In genomic region chr19:36178828-36179251, GRCm38 (mm10) we compare ENCODE assay signal across 15 mouse cellular contexts. TPM values are rescaled to one million over a fixed set of nuclear protein-coding genes. Genes with fewer than 3 reads are reported as not detected.
DNase-seq lines count a peak whose midpoint lies in the region; ATAC-seq and TF ChIP-seq lines count a peak whose summit lies in the region.
"Had no signal": no experiment of that assay in that cellular context is flagged by ENCODE, and none has a peak within 500 bp of the region (broad histone marks: within the 10 kb centered on the region; RNA-seq: fewer than 3 reads in every experiment).

No protein-coding gene starts in this region.

- 57% methylated on average over 6 of the region's 6 CpGs for WGBS in intestine, postnatal 0 days
- 50% methylated on average over 6 of the region's 6 CpGs for WGBS in intestine, embryonic 16.5 days
- 14% methylated on average over 6 of the region's 6 CpGs for WGBS in limb, embryonic 10.5 days
- 54% methylated on average over 6 of the region's 6 CpGs for WGBS in forebrain, embryonic 14.5 days

- H3K36me3 ChIP-seq in intestine, postnatal 0 days (ENCODE audit: control insufficient read depth, insufficient read depth): no peaks in the 10 kb centered on the region
- no peaks in the 10 kb centered on the region for H3K36me3 ChIP-seq in intestine, embryonic 16.5 days (ENCODE audit: control insufficient read depth, insufficient read depth, low read length)
- H3K36me3 ChIP-seq in limb, embryonic 10.5 days: no peaks in the 10 kb centered on the region
- H3K36me3 ChIP-seq in forebrain, embryonic 14.5 days (ENCODE audit: control insufficient read depth, insufficient read depth, low read length): no peaks in the 10 kb centered on the region
- H3K36me3 ChIP-seq: limb, embryonic 12.5 days; midbrain, embryonic 12.5 days had no signal

- H3K9ac ChIP-seq in intestine, postnatal 0 days (ENCODE audit: low read depth, low read length): no peak overlapping the region
- no peak overlapping the region for H3K9ac ChIP-seq in intestine, embryonic 16.5 days (ENCODE audit: low read depth, low read length)
- H3K9ac ChIP-seq in forebrain, embryonic 14.5 days (ENCODE audit: low read length): no peak overlapping the region
- H3K9ac ChIP-seq: forebrain, embryonic 13.5 days; limb, embryonic 12.5 days; liver, postnatal 0 days; midbrain, embryonic 12.5 days had no signal

- no peaks in the 10 kb centered on the region for H3K9me3 ChIP-seq in intestine, postnatal 0 days (ENCODE audit: control insufficient read depth)
- H3K9me3 ChIP-seq in intestine, embryonic 16.5 days (ENCODE audit: control insufficient read depth, low read length): no peaks in the 10 kb centered on the region
- no peaks in the 10 kb centered on the region for H3K9me3 ChIP-seq in limb, embryonic 10.5 days (replicated peaks)
- H3K9me3 ChIP-seq in forebrain, embryonic 14.5 days (replicated peaks; ENCODE audit: control insufficient read depth, low read length): no peaks in the 10 kb centered on the region
- H3K9me3 ChIP-seq: forebrain, embryonic 13.5 days; limb, embryonic 12.5 days; midbrain, embryonic 12.5 days had no signal

- no peak overlapping the region for H3K27ac ChIP-seq in intestine, postnatal 0 days (ENCODE audit: low read depth, low read length)
- no peak overlapping the region for H3K27ac ChIP-seq in intestine, embryonic 16.5 days (ENCODE audit: low read length)
- no peak overlapping the region for H3K27ac ChIP-seq in limb, embryonic 10.5 days
- H3K27ac ChIP-seq in forebrain, embryonic 14.5 days (ENCODE audit: low read depth, low read length): no peak overlapping the region
- H3K27ac ChIP-seq: forebrain, embryonic 13.5 days; limb, embryonic 12.5 days; midbrain, embryonic 12.5 days had no signal

- no peak for ATAC-seq in intestine, postnatal 0 days
- ATAC-seq in intestine, embryonic 16.5 days: no peak
- ATAC-seq in forebrain, embryonic 14.5 days: no peak
- ATAC-seq: forebrain, embryonic 13.5 days; inflammation-experienced regulatory T-cells, adult 6 months; liver, postnatal 0 days had no signal

- H3K4me3 ChIP-seq in intestine, postnatal 0 days (ENCODE audit: low read depth, low read length): no peak overlapping the region
- H3K4me3 ChIP-seq in intestine, embryonic 16.5 days (ENCODE audit: low read length): no peak overlapping the region
- no peak overlapping the region for H3K4me3 ChIP-seq in limb, embryonic 10.5 days
- no peak overlapping the region for H3K4me3 ChIP-seq in forebrain, embryonic 14.5 days (ENCODE audit: low read depth, low read length)
- H3K4me3 ChIP-seq: forebrain, embryonic 13.5 days; limb, embryonic 12.5 days; midbrain, embryonic 12.5 days had no signal

- TF ChIP-seq CTCF in intestine, postnatal 0 days (IDR thresholded peaks at IDR 0.05; ENCODE audit: low read depth): 0 out of 2 replicates have a peak, but pooled peaks have one; percentile 7

- peak; percentile 28 for DNase-seq in Muller cell, postnatal 12 days (ENCODE audit: inconsistent ontology term)
- peak; percentile 29 for DNase-seq in embryo, embryonic 11 days
- peak; percentile 55 for DNase-seq in limb, embryonic 10.5 days (ENCODE audit: low spot score)
- DNase-seq in forebrain, embryonic 14.5 days (ENCODE audit: low spot score): no peak
- no peak for DNase-seq in adrenal gland, adult (ENCODE audit: inconsistent age in 2 of 2, low spot score in 1 of 2)
- DNase-seq: cerebellum, adult 9-11 months; kidney, postnatal 10 days; liver, postnatal 0 days; right cerebral cortex, postnatal 14 days had no signal

- H3K4me1 ChIP-seq in intestine, postnatal 0 days (replicated peaks; ENCODE audit: control insufficient read depth, insufficient read depth, low read length): no peaks in the 10 kb centered on the region
- H3K4me1 ChIP-seq in intestine, embryonic 16.5 days (ENCODE audit: control insufficient read depth, insufficient read depth, low read length): no peaks in the 10 kb centered on the region
- H3K4me1 ChIP-seq in limb, embryonic 10.5 days: peaks cover 8% of the 10 kb centered on the region; the same call in 1 of the 2 replicates
- no peaks in the 10 kb centered on the region for H3K4me1 ChIP-seq in forebrain, embryonic 14.5 days (ENCODE audit: control insufficient read depth, insufficient read depth, low read length)
- H3K4me1 ChIP-seq: forebrain, embryonic 13.5 days; limb, embryonic 12.5 days; midbrain, embryonic 12.5 days had no signal

- H3K4me2 ChIP-seq in intestine, postnatal 0 days (replicated peaks; ENCODE audit: low read depth): no peak overlapping the region
- no peak overlapping the region for H3K4me2 ChIP-seq in intestine, embryonic 16.5 days (ENCODE audit: low read depth, low read length)
- H3K4me2 ChIP-seq in forebrain, embryonic 14.5 days (ENCODE audit: low read length): no peak overlapping the region
- H3K4me2 ChIP-seq: forebrain, embryonic 13.5 days; limb, embryonic 12.5 days; midbrain, embryonic 12.5 days had no signal

- H3K27me3 ChIP-seq in intestine, postnatal 0 days (replicated peaks; ENCODE audit: control insufficient read depth, insufficient read depth, low read length): no peaks in the 10 kb centered on the region
- no peaks in the 10 kb centered on the region for H3K27me3 ChIP-seq in intestine, embryonic 16.5 days (replicated peaks; ENCODE audit: control insufficient read depth, insufficient read depth, low read length)
- peaks cover 27% of the 10 kb centered on the region for H3K27me3 ChIP-seq in limb, embryonic 10.5 days (ENCODE audit: low read depth, poor library complexity, severe bottlenecking)
- no peaks in the 10 kb centered on the region for H3K27me3 ChIP-seq in forebrain, embryonic 14.5 days (replicated peaks; ENCODE audit: control insufficient read depth, insufficient read depth, low read length)
- H3K27me3 ChIP-seq: forebrain, embryonic 13.5 days; midbrain, embryonic 12.5 days had no signal

RNA-seq across cellular contexts. Expression of gene Ankrd1, which starts 58.9 kb away (rescaled TPM):
- 0.18 and 0.52 TPM in 2 replicates for polyA plus RNA-seq in intestine, postnatal 0 days (2015; fragmentation: Nextera tagmentation; extraction: Ambion mirVana)
- 0.09 and 0.22 TPM in 2 replicates for polyA plus RNA-seq in intestine, embryonic 16.5 days (2015; fragmentation: Nextera tagmentation; extraction: Ambion mirVana)
- 0.18 and 0.24 TPM in 2 replicates for polyA plus RNA-seq in limb, embryonic 10.5 days (2016; fragmentation: Nextera tagmentation; extraction: Ambion mirVana)
- polyA plus RNA-seq in forebrain, embryonic 14.5 days (2014; fragmentation: Nextera tagmentation; extraction: Ambion mirVana): not detected in 2 replicates
- polyA plus RNA-seq: forebrain, embryonic 13.5 days; inflammation-experienced regulatory T-cells, adult 6 months had no signal

Comparison
In these comparisons a context has a peak if more than half of its experiments do, and no peak if none do; other contexts are left out.
1. DNase-seq: peak in Muller cell, postnatal 12 days (single experiment), embryo, embryonic 11 days (single experiment) and limb, embryonic 10.5 days (single experiment); none in forebrain, embryonic 14.5 days (single experiment) and adrenal gland, adult (0 of 2).